Mouse (Mus musculus) bone marrow macrophage, adult 2 months (primary cell): ENCODE measurements at regions not wholly inside any gene's neighbourhood (a gene's known extent, or its start where the extent isn't known, plus 50 kb on each side); places are given as distances from the start of the nearest gene placed in this dataset.

Experiments used
- CTCF ChIP-seq: IDR thresholded peaks from 2 replicates; pipeline ENCODE4 v1.5.1; 2012; ENCODE audit warnings: low read depth, mild to moderate bottlenecking, low read length, moderate library complexity
- POLR2A ChIP-seq: IDR thresholded peaks from 2 replicates; pipeline ENCODE4 v1.6.1; 2012; ENCODE audit warnings: mild to moderate bottlenecking, low read depth, low read length, borderline replicate concordance

DNA sequence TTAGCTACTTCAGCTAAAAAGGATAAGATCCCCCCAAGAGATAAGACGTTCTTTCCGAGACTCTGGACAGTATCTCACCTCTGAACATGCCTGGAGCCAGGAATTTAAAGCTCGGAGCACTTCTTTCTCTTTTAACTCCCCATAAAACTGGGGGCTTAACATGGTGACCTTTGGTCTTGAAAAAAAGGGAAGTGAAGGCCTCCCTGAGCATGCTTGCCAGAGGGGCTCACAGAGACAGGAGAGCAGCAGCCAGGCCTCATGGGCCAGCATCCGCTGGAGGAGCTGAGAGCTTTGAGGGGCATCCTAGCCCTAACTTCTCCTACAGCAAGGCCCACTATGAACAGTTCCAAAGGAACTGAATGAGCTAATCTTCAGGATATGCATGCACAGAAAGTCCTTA, 471.7 kb downstream of the Ccdc171 start:
- TF ChIP-seq POLR2A: no peak
- TF ChIP-seq CTCF: no peak
